In the genomic region with DNA sequence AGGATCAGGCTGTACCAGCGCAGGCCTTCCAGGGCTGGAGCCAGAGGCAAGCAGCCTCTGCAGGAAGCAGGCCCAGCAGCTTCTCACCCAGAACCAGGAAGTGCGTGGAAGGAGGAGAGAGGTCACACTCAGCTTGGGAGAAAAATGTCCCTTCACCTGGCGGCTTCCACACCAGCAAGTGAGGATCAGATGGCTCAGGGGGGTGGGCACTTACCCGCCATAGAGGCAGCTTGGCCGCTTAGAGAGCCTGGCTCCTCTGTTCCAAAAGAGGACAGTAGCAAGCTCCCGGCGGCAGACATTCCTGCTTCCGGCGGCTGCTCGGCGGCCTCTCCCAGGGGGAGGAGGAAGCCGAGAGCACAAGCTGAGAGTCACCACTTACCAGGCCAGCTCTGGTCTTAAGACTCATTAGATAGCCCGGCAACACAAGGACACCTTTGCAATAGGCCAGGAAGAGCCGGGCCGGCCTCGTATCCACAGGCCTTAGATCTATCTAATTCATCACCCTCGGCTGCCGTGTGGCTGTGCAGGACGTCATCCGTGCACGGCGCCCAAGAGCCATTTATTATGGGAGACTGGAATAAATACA, we compare ENCODE assay signal across 8 mouse cellular contexts. TPM values are rescaled to one million over a fixed set of nuclear protein-coding genes. Genes with fewer than 3 reads are reported as not detected.
A peak's percentile ranks its signal among the peaks of the same experiment; 100 is the strongest.
DNase-seq lines count a peak whose midpoint lies in the region; ATAC-seq and TF ChIP-seq lines count a peak whose summit lies in the region.

No protein-coding gene starts in this region.

- peak overlapping the region; percentile 84 for H3K27ac ChIP-seq in embryonic fibroblast, embryonic 13.5 days (ENCODE audit: insufficient read depth, low read length)

- TF ChIP-seq POLR2A in embryonic fibroblast, embryonic 13.5 days (IDR thresholded peaks at IDR 0.05; ENCODE audit: low read depth, low read length) = no peak

- no peak overlapping the region for H3K4me3 ChIP-seq in embryonic fibroblast, embryonic 13.5 days (ENCODE audit: insufficient read depth, low read length)

- TF ChIP-seq CTCF in embryonic fibroblast, embryonic 13.5 days (IDR thresholded peaks at IDR 0.05; ENCODE audit: borderline replicate concordance, insufficient read depth, low read length) = no peak

- peak; percentile 76 to 94 for DNase-seq in adrenal gland, adult (ENCODE audit: inconsistent age in 2 of 2, low spot score in 1 of 2)
- DNase-seq in adrenal gland, adult 8-10 months = no peak
- peak; percentile 83 for DNase-seq in adrenal gland, adult 2 months
- peak; percentile 81 to 83 for DNase-seq in heart, postnatal 10 days
- DNase-seq in kidney, postnatal 36 days = peak; percentile 61 to 73
- DNase-seq in urinary bladder, adult 2 months (ENCODE audit: low spot score) = peak; percentile 71

- peaks cover 34% of the 10 kb centered on the region for H3K4me1 ChIP-seq in embryonic fibroblast, embryonic 13.5 days (ENCODE audit: control insufficient read depth, insufficient read depth, low read length)

- peak; percentile 43 for ATAC-seq in megakaryocyte, adult 5-6 weeks (ENCODE audit: poor library complexity, severe bottlenecking)

- intact Hi-C loops in heart, postnatal 10 days (cut with DNase I) = loop anchor here (2.0 kb wide), 1 partner anchor 17 kb away; no protein-coding TSS in a partner anchor

RNA-seq across cellular contexts. Expression of a gene that starts 40.9 kb away (rescaled TPM):
- 10 to 100 TPM; 51.7 to 94.5 (median 70.6) TPM for total RNA-seq in adrenal gland, adult 8-10 months (2022)
- total RNA-seq in adrenal gland, adult 2 months (2021) = 10 to 100 TPM; 53.9 to 56.5 TPM
- polyA plus RNA-seq in adrenal gland, adult 2 months (2012; rRNA removed) = 21.3 and 22.2 TPM in 2 replicates
- polyA plus RNA-seq in embryonic fibroblast, embryonic 13.5 days (2011; ENCODE audit: insufficient read length, low read depth, missing spikeins) = 65.8 and 66.4 TPM in 2 replicates
- 10 to 100 TPM; 48.7 to 55.5 TPM for total RNA-seq in heart, postnatal 10 days (2021)
- total RNA-seq in megakaryocyte, adult 5-6 weeks (2015) = 26.9 and 37.5 TPM in 2 replicates
- total RNA-seq in megakaryocyte, adult 5-6 weeks (2017) = 26.7 and 28.3 TPM in 2 replicates
- polyA plus RNA-seq in urinary bladder, adult 2 months (2012; rRNA removed) = 35.3 and 46.7 TPM in 2 replicates
